Mouse (Mus musculus): ENCODE data around the gene Fkbp5.
A peak's percentile ranks its signal among the peaks of the same experiment; 100 is the strongest.

- TF ChIP-seq CTCF (IDR thresholded peaks at IDR 0.05; ENCODE audit: low read depth) (peak; percentile 32; the same call in 1 of the 2 replicates), EP300 (IDR thresholded peaks at IDR 0.05; ENCODE audit: low read depth) (no peak)
Observed at GRCm38 (mm10) chr17:28485446-28485948, 31.8 kb downstream of the Fkbp5 start.
